Mouse (Mus musculus) gastrocnemius, postnatal 4 days (tissue): ENCODE measurements at regions not wholly inside any gene's neighbourhood (a gene's known extent, or its start where the extent isn't known, plus 50 kb on each side); places are given as distances from the start of the nearest gene placed in this dataset.
"Not testable (repeated sequence)": the region's sequence is repeated elsewhere in the genome, so short reads cannot be mapped to it uniquely, and the experiment has no call there.

ENCODE experiments used
- DNase-seq, 2 experiments: peaks; one replicate each; pipeline ENCODE4 v3.0.0; 2021 to 2022; ENCODE audit warnings: low spot score in 2 of 2, mixed read lengths in 2 of 2

DNA sequence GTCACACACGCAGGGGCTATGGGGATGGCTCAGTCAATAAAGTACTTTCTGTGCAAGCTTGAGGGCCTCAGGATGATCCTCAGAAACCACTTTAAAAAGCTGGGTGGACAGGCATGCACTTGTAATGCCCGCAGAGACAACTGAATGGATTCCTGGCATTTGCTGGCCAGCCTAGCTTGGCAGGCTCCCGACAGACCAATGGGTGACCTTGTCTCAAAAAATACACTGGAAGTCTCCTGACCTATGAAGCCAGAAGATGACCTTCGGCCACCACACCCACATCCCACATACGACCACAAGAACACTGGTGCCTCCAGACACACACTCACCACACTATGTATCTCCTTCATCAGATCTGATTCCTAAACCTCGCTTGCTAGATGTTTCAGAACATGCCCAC is 141.5 kb upstream of the Rybp start:
- no peak for DNase-seq

GRCm38 (mm10) chr6:100425551-100425950 is 138.3 kb upstream of the Rybp start:
- no peak for DNase-seq

GRCm38 (mm10) chr6:100424788-100425403 is 137.6 kb upstream of the Rybp start:
- DNase-seq, result no peak

DNA sequence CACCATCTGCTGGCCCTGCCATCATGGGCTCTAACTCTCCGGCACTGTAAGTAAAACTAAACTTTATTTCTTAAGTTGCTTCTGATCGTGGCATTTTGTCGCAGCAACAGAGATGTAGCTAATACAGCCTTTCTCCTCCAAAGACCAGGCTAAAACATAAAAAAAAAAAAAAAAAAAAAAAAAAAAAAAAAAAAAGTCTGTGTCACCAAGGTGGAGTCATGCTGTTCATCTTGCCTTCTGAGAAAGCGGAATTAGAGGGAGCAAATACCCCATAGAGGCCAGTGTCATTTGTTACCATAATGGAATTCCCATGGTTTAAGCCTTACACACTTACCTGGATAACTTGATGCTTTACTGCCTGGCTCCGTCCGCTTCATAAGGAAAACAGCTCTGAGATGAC is 136.9 kb upstream of the Rybp start:
- no peak for DNase-seq

GRCm38 (mm10) chr6:100423636-100424035 is 136.4 kb upstream of the Rybp start:
- DNase-seq, result no peak

DNA sequence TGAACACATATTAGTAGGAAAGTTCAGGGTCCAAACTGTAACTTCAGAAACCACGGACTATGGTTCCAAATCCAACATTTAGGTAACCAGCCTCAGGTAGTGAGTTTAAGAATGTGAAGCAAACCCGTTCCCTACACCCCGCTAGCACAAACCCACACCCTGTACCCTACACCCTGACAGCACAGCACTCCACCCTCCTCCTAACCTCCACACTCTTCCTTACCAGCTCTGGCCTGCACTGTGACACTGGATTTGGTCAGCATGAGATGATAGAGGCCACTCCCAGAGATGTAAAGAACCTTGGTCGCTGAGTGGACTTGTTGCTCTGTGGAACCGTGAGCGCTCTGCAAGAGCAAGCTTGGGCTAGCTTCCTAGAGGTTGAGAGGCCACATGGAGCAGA is 135.3 kb upstream of the Rybp start:
- DNase-seq, result no peak

DNA sequence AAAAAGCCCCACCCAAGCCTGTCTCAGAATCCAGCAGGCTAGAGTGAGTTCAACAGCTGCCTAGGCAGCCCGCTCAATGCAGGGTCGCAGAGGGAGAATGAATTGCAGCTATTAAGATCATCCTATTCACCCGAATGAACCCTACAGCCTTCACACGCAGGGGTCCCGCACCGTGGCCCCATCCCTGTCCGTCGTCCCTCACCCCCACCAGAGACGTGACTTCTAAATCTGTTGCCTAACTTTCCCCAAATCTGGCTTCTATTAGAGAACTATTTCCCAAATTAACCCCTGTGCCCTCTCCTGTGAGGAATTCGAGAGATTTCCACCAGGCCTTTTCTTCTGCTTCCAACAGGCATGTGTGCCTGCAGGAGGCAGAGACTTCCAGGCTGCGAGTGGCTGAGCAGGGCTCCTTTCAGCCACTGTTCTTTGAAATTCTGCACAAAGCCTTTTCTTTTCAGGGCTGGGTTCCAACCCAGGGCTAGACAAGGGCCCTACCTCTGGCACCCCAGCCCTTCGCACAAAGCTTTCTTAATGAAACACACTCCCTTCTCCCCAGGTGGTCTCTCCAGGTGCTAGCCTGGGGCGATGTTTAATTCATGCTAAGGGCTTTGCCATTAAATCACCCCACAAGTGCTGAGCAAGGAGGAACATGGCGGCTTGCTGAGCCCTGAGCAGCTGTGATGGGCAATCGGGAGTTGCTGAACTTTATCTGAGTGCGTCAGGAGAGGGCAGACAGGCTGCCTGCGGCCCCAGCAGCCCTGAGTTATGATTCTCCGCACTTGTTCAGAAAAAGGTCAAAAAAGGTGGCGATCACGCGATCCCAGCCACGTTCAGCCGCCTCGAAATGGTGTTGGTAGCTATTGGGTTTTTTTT is 134.7 kb upstream of the Rybp start:
- DNase-seq, result no peak

DNA sequence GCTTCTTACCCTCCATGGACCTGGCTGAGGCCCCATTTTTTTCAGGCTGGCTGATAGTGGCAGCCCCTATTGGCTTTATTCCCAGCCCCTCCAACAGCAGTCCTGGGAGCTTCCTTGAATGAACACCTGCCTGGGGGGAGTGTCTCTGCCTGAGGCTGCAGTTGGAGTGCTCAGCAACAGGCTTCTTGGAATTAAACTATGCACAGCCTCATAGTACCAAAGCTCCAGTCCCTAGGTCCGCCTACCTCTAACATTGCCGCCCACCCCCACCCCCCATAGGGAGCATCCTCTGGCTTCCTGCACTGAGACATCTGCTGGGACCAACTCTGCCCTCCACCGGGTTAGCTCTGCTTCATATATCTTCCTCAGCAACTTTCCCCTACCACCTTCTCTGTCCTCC is 133.3 kb upstream of the Rybp start:
- no peak for DNase-seq

DNA sequence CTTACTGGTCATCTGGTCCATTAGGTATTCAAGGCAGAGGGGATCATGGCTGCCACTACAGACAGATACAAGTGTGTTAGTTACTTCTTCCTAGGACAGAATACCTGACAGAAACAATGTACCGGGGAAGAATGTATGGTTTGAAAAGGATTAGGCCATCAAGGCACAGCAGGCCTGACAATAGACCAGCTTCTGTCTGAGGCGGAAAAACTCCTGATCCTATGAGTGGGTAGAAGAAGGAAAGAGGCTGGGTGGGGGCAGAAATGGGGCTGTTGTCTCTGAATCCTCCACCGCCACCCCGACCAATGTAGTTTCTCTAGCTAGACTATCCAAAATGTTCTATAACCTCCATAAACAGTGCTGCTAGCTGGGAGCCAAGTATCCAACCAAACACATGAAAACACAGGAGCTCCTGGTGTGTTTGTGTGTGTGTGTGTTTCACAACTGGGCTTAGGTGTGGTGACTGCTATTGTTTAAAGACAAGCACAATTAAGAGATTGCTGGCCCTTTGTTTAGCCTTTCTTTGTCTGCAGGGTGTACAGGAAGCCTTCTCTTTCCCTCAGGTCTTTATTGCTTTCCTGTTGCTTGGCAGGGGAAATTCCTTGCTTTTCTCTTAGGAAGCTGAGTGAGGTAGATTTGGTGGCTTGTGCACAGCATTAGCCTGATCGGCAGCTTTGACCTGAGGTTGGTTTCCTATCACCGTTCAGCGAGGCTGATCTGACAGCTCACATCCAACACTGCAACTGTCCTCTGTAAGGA is 132.7 kb upstream of the Rybp start:
- no peak for DNase-seq

DNA sequence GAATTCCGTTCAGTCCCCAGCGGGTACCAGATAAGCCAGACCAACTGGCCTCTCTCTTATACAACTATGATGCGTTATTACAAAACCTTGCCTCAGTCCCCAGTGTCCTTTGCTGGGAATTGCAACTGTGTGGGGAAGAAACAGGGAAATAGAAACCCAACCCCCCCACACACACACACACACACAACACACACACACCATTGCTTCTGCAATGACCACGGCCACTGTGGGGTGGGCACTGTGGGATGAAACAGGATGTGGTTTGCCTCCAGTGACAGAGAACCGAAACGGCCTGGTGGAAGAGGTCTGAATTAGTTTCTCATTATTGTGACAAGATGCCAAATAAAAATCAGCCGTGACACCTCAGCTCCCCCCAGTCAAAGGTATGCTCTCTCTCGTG is 128.8 kb upstream of the Rybp start:
- DNase-seq, result no peak

DNA sequence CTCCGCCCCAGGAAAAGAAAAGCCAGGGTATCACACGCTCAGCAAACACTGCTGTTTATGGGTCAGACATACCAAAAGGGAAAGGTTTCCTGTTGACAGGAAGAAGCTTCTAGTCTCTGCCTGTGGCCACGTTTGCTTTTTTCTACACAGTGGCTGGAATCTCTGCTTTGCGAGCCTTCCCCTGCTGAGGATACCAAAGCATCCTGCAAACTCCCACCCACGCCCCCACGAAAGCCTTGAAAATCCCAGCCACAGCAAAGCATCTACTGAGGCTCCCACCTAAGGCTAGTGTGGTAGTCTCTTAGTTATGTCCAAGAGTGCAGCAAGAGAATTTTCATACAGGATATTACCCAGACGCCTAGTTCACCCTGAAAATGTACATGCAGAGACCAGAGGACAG is 128.2 kb upstream of the Rybp start:
- DNase-seq, result no peak

GRCm38 (mm10) chr6:100414836-100415235 is 127.6 kb upstream of the Rybp start:
- no peak for DNase-seq

DNA sequence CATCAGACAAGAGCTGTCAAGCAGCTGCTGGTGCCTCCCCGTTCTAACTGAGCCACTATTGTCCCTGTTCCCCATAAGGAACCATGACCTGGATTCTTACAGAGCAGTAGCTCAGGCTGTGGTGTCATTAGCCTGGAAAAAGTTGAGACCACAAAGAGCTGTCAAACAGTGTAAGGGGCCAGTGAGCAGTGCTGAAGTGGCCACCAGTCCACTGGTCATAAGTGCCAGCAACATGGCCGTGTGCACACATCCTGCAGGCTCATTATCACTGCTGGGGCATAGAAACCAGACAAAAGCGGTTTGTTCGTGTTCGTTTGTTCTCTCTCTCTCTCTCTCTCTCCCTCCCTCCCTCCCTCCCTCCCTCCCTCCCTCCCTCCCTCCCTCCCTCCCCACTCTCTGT is 125.2 kb upstream of the Rybp start:
- DNase-seq, result no peak

DNA sequence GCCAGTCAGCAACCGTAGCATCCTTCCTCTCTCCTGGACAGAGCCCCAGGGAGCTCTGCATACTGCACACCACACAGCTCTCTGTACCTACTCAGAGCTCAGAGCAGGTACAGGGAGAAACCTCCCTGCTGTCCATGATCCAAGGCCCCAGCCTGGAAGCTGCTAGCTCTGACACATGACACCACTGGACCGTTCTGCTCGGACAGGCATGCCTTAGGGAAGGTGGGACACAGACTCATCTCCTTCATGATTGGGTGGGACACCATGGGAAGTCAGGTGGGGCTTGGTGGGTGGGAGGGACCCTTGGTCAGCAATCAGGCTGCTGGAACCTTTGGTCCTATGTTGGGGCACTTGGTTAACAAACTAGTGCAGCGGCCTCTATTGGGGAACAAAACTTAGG is 124.7 kb upstream of the Rybp start:
- DNase-seq, result no peak

DNA sequence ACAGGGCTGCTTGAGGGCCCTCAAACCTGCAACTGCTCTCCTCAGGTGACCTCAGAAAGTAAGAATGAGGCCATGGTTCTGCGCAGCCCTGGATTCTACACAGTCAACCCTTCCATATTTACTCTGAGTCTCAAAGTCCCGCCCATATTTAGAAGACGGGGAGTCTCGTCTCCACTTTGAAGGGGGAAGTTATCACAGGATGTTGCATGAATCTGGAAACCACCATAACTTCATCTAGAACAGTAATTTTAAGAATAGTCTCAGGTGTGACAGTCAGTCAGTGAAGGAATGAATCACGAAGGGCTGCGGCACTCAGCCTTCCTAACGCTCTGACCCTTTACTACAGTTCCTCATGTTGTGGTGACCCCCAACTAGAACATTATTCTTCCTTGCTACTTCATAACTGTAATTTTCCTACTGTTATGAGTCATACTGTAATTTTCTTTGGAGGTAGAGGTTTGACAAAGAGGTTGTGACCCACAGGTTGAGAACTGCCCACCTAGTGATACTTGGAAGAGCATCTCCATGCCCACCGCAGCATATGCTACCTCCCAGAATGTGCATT is 122.9 kb upstream of the Rybp start:
- DNase-seq, result no peak

GRCm38 (mm10) chr6:100408826-100409225 is 121.5 kb upstream of the Rybp start:
- no peak for DNase-seq

DNA sequence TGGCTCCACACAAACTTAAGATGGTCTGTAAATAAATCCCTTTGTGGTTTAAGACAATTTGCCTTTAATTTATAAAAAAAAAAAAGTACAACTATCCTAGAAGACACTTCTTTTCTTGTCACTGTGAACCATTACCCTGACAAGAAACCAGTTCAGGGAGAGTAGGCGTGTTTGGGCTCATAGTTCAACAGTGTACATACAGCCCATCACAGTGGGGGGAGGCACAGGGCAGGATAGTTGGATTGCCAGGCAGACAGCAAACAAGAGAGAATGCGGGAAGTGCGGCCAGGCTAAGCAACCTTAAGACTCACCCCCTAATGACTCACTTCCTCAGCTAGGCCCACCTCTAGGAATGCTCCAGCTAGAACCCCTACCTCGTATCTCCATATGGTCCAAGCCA is 119.2 kb upstream of the Rybp start:
- no peak for DNase-seq

DNA sequence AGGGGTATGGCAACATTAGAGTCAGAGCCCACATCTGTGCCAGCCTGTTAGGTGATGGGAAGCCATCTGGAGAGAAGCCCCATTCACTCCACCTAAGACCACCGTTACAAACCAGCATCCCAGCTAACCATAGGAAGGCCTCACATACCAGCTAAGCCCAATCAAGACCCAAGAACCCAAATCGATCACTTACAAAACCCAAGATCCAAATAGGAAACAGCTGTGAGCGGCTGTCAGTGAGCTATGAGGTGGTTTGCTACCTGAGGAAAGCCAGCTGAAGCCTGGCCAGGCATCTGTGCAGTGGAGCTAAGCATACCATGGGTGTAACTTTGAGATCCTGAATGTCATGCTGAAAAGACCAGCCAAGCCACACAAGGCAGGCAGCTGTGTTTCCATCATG is 116.9 kb upstream of the Rybp start:
- DNase-seq, result no peak

- no peak for DNase-seq
Observed at GRCm38 (mm10) chr6:100402716-100403115, 115.4 kb upstream of the Rybp start.

DNA sequence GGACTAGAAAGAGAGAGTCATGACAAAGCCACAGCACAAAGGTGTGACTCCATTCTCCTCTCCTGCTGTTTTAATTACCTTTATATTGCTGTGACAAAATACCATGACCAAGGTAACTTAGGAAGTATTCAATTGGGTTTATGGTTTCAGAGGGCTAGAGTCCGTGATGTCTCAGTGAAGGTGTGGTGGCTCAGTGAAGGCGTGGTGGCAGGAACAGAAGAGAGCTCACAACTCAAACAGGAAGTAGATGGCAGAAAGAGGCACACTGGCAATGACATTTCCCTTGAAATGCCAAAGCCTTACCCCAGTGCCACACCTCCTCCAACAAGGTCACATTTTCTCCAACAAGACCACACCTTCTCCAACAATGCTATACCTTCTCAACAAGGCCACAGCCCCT is 114.4 kb upstream of the Rybp start:
- DNase-seq, result no peak

DNA sequence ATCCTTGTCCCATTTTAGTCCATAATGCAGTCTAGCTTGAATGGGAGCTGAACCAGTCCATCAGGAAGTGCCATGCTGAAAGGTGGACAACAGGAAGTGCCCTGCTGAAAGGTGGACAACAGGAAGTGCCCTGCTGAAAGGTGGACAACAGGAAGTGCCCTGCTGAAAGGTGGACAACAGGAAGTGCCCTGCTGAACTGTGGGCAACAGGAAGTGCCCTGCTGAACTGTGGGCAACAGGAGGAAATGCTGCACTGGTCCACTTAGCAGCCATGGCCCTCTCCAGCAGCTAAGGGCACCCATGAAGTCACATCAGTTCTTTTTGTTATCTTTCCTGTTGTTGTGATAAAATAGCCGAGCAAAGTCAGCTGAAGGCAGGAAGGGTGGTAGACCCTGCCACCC is 112.1 kb upstream of the Rybp start:
- DNase-seq, result not testable (repeated sequence)
